Mouse (Mus musculus) spleen, postnatal 14 days (tissue): ENCODE results near the gene Zfhx3.

Experiments used
- DNase-seq, 2 experiments: peaks; one replicate each; pipeline ENCODE4 v3.0.0; 2021 to 2022; ENCODE audit warnings: low spot score in 2 of 2

The Zfhx3 gene

DNA sequence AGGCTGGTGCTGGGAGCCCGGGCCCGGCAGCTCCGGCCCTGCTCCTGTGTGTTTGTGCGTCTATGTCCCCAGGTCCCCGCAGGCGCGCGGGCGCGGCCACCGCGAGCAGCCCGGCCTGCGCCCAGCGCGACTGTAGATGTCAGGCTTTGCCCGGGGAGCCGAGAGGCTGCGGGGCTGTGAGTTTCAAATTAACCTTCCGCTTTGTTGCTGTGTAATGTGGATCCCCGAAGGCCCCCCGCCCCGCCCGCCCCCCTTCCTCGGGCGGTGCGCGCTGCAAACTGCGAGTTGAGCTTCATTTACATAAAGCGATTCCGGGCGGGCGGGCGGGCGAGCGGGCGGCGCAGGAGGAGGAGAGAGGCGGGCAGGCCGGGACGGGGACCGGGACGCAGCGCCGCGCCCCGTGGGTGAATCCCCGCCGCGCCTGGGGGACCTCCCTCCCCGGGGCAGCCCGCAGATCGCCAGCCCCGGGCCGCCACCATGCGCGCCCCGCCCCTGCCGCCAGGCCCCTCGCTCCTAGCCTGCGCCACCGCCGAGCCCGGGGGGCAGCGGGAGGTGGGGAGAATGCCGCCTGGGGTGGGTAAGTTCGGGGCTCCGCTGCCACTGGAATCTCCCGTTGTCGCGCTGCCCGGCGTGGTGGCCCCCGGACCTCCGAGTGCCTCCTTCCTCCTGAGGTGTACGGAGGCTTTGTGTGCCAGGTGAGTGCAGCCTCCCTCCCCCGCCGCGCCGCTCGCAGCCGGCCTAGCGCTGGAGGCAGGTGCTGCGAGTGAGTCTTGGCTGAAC is 772.4 kb downstream of the Zfhx3 start:
- peak in 1 of 2 experiments; percentile 31 for DNase-seq

DNA sequence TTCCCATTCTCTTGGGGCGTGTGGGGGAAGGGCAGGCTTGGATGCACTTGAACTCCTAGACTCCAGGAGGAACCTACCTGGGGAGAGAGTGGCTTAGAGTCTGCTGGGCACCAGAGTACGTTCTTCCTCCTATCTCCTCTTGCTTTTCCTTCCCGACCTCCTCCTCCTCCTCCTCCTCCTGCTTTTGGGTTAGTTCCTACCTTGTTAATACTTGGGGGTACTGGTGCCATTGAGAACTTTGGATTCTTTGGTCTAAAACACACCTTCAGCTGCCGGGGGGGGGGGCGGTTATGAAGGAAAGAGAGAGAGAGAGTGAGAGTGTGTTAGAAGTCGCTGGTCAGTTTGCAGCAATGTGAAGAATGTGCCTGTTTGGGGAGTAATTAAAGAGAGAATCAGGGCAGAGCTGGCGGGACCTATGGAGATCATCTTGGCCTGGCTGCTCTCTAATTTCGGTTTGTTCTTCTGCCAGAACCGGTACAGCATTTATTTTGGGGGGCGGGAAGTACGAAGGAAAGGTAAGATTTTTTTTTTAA is 773.0 kb downstream of the Zfhx3 start:
- no peak for DNase-seq

DNA sequence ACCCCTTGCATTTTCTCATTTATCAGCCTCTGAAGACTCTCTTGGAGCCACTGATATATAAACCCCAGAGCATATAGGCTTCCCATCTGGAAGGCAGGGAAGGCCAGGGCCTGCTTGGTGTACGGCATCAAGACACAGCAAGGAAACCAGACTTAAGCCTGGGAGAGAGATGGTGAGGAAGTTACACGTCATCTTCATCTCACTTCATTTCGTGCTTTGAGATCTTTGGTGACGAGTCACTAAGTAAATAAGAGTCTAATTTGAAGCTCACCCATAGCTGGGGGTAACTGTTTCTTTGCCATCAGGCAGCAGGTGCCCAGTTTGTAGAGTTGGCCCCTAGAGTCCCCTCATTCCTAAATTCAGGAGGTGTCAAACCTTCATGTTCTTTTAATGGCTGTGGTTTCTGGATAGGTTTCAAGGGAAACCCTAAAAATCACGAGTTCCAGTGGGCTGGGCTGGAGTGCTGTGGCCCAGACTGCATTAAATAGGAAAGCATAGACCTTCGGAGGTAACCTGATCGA is 773.9 kb downstream of the Zfhx3 start:
- no peak for DNase-seq

DNA sequence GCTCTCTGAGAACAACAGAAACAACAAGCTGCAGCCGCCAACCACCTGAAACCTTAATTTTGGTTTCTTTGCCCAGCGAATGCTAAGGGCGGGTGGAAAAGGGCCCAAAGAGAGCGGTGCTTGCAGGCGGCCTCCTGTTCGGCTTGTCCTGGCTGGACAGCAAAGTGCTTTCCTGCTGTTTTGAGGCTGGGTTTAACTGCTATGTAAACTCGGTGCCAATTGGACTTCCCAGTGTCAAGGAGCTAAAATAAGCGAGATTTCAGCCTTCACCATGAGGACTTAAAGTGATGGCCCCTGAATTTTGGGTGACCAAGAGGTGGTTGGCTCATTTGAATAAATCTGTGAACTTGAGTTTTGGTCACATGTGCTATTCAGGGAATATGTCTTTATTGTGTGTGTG is 775.1 kb downstream of the Zfhx3 start:
- DNase-seq: no peak

DNA sequence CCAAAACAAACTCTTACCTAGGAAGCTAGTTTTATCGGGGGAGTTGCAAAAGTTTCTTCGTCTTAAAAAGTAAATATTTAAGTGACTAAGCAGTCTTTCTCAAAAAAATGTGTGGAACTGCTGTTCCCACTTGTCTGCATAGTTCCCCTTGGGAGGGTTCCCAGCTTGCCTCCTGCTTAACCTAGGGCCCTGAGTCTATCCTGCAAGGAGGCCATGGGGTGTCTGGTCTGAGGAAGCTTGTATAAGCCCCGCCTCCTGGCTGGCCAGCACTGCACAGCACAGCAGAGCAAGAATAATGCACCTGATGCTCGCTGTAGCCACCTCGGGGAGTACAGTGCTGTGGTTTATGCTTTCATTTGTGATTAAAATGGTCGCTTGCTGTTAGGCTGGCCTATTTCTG is 775.6 kb downstream of the Zfhx3 start:
- DNase-seq: no peak

DNA sequence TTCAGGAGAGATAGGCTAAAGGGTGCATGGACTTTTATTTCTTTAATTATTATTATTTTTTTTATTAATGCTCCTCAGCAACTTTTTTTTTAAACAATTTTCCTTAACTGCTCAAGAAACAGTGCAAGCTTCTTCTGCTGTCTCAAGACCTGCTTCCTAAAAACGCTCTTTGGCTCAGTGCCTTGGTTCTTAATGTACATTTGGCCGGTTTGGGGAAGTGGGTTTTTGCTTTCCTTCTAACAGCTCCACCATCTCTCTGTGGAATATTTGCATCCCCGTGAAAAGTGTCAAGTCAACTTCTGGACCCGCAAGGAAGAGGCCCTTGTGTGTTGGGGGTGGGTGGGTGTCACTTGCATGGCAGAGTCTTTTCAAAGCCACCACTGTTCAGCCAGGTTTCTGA is 778.4 kb downstream of the Zfhx3 start:
- DNase-seq: no peak

DNA sequence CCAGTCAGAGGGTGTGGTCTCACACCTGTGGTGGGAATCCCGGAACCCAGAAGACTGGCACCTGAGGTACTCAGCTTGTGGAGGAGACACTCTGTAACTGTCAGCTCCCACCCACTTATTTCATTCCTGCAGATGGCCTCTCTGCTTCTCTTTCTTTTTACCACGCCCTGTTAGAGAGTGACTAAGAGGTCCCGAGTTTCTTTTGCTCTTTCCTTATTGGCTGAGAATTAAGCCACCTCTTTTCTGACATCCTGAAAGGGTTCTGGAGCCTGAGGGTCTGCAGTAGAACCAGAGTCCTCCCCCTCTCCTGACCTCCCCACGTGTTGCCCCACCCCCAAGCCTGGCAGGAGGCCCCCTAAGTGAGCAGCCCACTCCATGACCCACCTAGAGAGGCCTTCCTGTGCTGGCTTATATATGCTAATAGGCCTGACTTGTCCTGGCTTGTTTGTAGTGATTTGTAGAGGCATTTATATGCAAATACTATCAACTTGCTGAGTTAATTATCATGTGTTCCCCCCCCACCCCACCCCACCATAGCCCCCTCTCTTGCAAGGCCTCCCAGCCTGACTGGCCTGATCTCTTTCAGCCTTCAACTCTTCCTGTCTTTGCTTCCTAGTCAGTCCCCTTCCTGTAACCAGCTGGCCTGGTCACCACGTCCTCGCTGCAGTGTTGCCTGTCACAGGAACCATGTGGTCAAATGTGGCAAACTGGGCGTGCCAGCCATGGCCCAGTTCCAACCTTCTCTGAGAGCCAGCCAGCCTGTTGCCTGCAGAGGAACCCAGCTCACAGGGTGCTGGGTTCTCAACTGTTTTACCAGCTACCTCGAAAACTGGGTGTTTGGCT is 780.4 kb downstream of the Zfhx3 start:
- peak in 1 of 2 experiments; percentile 12 for DNase-seq

DNA sequence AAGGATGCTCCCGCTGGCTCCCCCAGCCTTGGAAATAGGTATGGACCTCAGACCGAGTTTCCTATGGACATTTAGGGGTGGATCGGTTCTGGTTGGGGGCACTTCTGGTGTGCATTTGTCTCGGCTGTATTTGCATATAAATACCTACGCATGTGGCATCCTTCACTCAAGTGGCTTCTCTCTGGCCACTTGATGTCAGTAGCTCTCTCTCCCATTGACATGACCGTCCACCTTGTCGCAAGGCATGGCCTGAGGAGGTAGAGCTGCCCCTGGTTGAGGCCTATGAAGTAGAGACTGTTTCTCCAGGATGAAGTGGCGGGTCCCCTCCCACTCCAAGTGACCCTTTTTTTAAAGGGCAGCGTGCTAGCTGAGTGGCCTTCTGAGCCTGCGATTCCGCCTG is 781.2 kb downstream of the Zfhx3 start:
- no peak for DNase-seq

DNA sequence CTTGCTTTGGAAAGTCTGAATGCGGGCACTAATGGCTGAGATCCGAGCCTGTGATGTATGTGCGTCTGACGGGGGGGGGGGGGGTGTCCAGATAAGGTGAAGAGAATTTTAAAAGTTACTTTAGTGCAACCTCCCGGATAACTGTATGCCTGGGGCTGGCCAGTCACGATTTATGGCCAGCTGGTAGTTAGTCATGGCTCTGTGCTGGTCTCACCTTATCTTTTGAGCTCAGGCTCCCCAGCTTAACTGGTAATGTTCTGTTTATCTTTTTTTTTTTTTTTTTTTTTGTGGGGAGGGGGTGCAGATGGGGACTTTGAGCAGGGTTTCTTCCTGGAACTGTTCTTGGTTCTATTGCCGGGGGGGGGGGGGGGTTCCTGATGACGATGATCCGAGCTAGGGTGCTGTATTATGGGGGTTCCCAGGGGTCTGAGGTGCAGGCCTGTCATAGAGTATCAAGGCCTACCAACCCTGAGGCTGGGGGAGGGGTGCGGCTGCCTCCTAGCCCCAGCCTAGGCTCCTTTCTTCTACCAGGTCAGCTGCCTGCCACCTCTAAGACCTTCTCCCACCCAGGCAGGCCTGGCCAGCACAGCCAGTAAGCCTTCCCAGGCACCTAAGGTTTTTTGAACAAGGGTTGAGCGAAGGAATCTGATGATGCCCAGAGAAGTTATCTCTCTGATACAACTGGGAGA is 782.5 kb downstream of the Zfhx3 start:
- DNase-seq: no peak

DNA sequence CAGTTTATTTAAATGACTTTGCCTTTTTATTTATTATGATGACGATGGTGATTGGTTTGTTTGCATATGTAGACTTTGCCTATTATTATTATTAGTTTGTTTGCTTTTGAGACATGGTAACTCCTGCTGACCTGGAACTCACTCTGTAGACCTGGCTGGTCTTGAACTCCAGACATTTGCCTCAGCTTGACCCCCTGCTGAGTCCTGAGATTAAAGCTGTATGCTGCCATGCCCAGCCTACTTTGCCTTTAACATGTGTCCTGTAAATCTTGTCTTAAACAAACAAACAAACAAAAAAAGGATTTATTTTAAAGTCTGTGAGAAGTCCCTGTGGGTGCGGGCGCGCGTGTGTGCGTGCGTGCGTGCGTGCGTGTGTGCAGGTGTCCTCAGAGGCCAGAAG is 783.2 kb downstream of the Zfhx3 start:
- no peak for DNase-seq

DNA sequence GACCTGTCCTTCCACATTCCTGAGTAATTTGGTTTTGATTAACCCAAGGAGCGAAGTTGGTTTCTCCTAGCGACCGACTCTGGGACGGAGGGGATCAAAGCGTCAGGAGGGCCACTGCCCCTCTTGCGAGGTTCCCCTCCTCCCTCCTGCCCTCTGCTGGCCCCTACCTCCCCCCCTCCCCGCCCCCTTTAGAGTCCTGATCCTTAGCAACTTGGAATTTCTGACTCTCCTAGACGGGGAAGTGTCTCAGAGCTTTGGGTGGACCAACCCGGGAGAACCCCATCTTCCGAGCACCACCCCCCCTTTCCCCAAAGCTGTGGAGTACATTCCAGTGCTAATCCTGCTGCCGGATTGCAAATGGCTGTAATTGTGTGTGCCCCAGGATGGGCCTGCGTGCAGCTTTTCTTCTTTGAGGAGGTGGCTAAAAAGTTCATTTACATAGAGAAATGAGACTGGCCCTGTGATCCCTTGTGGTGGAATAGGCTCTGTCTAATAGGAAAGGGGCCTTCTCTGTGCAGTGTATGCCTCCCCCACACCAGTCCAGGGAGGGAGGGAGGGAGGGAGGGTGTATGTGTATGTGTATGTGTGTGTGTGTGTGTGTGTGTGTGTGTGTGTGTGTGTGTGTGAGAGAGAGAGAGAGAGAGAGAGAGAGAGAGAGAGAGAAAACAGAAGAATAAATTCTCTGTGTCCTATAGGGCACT is 784.2 kb downstream of the Zfhx3 start:
- no peak for DNase-seq

DNA sequence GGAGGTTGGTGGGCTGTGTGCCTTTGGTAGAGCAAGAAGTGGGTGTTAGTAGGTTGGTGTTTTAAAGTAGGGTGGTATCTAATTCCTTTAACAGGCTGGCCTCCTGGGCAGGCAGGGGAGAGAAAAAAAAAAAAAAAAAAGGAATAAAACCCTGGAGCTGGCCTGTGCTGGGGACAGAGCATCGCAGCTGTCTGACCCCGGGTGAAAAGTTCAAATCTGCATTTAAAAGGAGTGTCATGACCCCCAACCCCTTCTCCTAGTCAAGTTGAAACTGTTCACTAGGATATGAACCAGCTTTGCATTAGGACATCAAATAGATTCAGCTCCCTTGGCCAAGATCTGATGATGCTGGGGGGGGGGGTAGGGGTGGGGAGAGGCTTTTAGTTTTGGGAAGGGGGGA is 786.7 kb downstream of the Zfhx3 start:
- DNase-seq: no peak

DNA sequence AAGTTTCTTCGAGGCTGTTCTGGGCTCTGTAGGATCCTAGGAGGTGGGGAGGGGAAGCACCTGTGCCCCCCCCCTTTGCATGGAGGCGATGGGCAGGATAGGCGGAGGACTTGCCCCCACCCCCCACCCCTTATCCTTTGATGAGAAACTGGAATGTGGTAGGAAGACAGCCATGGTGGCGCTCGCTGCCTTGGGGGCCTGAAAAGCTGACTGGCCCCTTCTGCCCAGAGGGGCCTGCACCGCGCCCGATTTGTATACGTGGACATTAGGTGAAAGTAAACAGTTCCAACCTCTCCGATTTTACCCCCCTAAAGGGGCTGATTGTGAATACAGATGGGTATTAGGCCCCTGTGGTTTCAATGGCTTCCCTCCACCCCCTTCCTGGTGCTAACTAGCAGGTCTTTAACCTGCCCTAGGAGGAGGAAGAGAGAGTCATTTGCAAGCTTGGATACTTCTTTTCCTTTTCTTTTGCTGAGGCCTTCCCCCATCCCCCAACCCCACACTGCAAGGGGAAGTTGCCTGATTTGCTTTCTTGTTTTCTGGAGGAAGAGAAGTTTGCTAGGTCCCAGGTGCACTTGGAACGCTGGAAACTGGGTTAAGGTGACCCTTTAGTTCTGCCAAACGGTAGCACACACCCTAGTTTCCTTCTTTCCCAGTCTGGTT is 787.4 kb downstream of the Zfhx3 start:
- DNase-seq: no peak

DNA sequence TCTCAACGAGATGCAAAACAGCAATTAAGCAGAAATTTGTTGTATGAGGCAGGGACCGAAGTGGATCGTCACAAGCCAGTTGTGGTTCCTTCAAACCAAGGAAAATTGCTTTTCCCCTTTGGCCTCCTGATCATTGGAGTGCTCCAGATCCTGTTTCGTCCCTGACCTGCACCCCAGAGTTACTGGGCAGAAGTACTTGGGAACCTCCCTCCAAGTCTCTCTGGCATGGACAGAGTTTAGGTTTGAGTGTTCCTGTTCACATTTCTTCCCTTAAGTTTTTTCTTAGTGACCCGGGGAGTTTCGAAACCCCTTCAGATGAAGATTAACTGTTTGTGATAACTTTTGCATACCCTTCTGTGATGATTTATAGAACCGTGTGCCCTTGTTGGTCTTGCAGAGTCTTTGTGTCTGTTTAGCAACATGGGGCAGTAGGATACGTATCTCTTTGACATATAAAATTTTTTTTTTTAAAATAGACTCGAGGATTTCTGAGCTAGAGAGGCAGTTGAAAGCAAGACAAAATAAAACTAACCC is 788.5 kb downstream of the Zfhx3 start:
- DNase-seq: no peak

DNA sequence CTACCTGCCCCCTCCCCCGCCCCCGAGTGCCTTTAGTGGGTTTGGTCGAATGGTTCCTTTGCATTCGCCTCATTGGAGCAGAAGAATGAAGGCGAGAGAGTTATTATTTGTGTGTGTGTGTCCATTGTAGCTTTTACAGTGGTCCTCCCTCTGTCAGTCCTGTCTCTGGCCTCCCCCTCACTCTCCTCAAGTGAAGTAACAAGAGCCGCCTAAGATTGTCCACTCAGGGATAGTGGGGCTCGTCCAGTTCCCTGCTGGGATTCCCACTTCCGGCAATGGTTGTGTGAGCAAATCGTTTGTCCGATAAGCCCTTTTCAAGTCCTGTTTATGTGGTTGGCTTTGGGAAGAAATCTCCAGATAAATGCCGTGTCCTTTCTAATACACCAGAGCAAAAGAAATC is 790.1 kb downstream of the Zfhx3 start:
- no peak for DNase-seq

DNA sequence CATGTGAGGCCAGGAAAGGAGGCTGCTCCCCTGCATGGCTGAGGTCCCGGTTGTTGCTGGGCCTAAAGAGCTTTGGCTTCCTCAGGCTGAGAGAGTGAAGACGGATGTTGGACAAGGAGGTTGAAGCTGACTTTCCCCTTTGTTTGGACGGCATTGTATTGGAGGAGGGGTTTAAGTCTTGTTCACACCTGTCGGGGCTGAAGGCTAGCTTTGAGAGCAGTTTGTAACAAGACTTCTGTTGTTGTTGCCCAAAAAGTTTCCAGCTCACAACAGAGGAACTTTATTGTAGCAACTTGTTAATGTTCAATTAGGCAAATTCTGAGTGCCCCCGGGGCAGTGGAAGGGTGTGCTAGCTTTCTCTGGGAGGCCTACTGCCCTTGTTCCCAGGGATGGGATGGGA is 790.9 kb downstream of the Zfhx3 start:
- DNase-seq: no peak

DNA sequence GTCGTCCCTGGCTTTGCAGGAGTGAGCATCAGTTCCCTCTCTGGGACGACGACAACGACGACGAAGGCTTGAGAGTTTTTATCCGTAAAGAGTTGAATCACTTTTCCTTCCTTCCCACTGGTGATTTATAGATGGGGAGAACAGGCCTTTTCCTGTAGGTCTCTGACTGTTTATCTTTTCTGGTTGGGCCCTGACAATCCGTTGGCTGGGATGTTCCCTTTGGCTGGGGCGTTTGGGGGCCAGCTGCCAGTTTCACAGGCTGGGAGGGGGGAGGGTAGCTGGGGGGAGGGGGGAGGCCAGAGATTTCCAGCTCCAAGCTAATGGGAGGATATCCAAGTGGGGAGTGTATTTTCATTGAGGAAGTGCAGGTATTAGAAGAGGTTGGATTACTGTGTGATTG is 794.0 kb downstream of the Zfhx3 start:
- no peak for DNase-seq

DNA sequence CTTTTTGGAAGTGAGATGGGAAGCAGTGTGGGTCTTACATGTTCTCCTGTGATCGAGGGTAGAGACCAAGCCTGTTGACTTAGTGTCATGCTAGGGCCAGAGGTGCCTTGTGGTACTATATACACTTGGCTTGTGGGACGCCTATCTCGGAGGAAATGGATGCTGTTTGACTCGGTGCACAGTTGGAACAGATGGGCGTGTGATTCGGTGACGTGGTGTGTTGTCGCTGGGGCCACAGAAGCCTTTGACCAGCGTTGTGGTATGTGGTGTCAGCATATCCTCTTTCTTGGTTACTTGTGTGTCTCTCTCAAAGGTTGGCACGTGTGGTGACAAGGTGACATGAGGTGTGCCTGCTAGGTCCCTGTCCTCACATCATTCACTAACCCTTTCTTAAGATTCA is 795.7 kb downstream of the Zfhx3 start:
- DNase-seq: no peak

DNA sequence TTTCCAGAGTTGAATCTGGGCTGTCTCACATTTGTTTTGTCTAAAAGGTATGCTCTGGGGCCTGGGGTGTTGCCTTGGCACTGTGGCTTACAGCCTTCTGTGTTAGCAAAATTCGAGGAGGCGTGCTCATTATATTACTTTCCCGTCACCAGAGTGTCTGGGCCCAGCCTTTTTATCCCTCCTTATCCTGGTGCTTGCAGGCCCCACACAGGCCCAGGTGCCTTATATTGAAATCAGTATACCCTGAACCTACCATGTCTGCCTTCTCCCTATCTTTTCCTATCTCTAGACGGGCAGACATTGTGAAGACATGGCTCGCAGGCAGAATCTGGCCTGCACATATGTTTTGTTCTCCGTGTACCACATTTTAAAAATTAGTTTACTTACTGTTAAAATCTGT is 797.1 kb downstream of the Zfhx3 start:
- no peak for DNase-seq

DNA sequence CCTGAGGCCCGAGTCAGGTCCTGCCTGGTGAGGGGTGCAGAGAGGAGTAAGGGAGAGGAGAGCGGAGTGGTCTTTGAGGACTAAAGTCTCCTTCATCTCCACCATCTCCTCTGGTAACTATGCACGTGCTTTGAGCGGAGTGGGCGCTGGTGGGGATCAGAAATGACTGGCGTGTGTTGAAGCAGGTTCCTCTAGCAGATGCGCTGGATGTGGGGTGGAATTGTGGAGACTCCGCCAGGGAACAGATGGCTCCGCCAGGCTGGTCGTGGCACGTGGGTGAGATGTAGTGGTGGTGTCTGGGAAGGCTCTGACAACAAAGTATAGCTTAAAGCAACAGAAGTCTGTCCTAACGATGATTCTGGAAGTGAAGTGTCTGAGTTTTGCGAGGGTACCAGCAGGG is 798.0 kb downstream of the Zfhx3 start:
- DNase-seq: no peak

DNA sequence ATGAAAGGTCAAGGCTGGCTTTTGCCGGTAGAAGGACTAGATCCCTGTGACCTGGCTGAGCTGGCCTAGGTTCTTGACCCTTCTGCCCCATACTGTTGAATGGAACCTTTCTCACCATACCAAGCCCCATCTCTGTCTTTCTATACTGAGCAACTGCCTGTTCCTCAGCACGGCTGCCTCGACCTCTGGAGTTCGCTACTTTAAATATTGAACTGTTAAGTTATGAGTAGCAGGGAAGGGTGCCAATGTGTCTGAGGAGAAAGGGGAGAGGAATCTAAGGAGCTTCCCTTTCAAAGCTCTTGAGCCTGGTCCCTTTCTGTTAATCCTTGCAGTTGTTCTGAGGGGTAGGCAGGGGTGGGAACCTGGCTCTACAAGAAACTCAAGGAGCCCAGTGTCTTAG is 799.2 kb downstream of the Zfhx3 start:
- no peak for DNase-seq
